Mouse (Mus musculus) hindbrain, postnatal 0 days (tissue): ENCODE results near the gene Prdm4. TPM values are rescaled to one million over a fixed set of nuclear protein-coding genes. Genes with fewer than 3 reads are reported as not detected.

Experiments
- ATAC-seq: fragments of 200-750 bp; cut with Nextera tagmentation; 2 replicates; pipeline ENCODE4 v1.8.0; 2017; ENCODE audit warnings: mild to moderate bottlenecking, moderate TSS enrichment, moderate library complexity
- DNase-seq: peaks from one replicate; pipeline ENCODE4 v3.0.0-alpha.2; 2015; ENCODE audit warnings: low spot score
- H3K27ac ChIP-seq: fragments of 300-500 bp; sonication (generic); 2 replicates; pipeline ENCODE4 v1.5.1; 2014; ENCODE audit warnings: mild to moderate bottlenecking
- H3K27me3 ChIP-seq: fragments of 300-500 bp; sonication (generic); 2 replicates; pipeline ENCODE4 v1.6.1; 2014; ENCODE audit warnings: low read length, mixed read lengths; ENCODE audit not compliant: insufficient read depth
- H3K36me3 ChIP-seq: fragments of 300-500 bp; sonication (generic); 2 replicates; pipeline ENCODE4 v1.6.1; 2014; ENCODE audit warnings: low read length, mixed read lengths; ENCODE audit not compliant: insufficient read depth
- H3K4me1 ChIP-seq: fragments of 300-500 bp; sonication (generic); 2 replicates; pipeline ENCODE4 v1.6.1; 2014; ENCODE audit warnings: antibody characterized with exemption, low read length, mixed read lengths; ENCODE audit not compliant: insufficient read depth
- H3K4me2 ChIP-seq: fragments of 300-500 bp; sonication (generic); 2 replicates; pipeline ENCODE4 v1.6.1; 2014; ENCODE audit warnings: low read depth, mild to moderate bottlenecking, low read length, moderate library complexity, mixed read lengths
- H3K4me3 ChIP-seq: fragments of 300-500 bp; sonication (generic); 2 replicates; pipeline ENCODE4 v1.5.1; 2014; ENCODE audit warnings: low read length
- H3K9ac ChIP-seq: fragments of 300-500 bp; sonication (generic); replicated peaks from 2 replicates; pipeline ENCODE4 v1.6.1; 2014; ENCODE audit warnings: mild to moderate bottlenecking, low read length, moderate library complexity, mixed read lengths
- H3K9me3 ChIP-seq: fragments of 300-500 bp; sonication (generic); 2 replicates; pipeline ENCODE4 v1.6.1; 2016; ENCODE audit warnings: low read length, mixed read lengths
- CTCF ChIP-seq: IDR thresholded peaks from 2 replicates; pipeline ENCODE4 v1.5.1; 2016; ENCODE audit warnings: antibody characterized with exemption, control low read depth, low read depth
- WGBS: fragments of 180-500 bp; shearing (Covaris S2); extraction: QIAGEN DNeasy Blood & Tissue Kit; methylation state at CpG from one replicate; pipeline ENCODE4 v1.1.7; 2014; 5-methylcytosine and 5-hydroxymethylcytosine counted together
- polyA plus RNA-seq: library from polyadenylated mRNA; unstranded; fragments of >200 nt; fragmentation: Nextera tagmentation; extraction: Ambion mirVana; gene quantifications from 2 replicates; pipeline ENCODE4 v1.2.1, GENCODE M21; 2015
- total RNA-seq: library from RNA; depleted of rRNA; stranded (reverse); fragments of >200 nt; gene quantifications from 2 replicates; pipeline ENCODE4 v1.2.3, GENCODE M21; 2014; rRNA removed

Gene Prdm4
- total and polyA plus RNA-seq, 2 experiments from 2014 or later, result 11.8 to 56.8 TPM

- DNase-seq (peak; percentile 10), ATAC-seq (0 out of 2 replicates have a peak, but pooled peaks have one; percentile 6)
- H3K27ac ChIP-seq, result no peak overlapping the region
- TF ChIP-seq CTCF, result no peak; the same call in 1 of the 2 replicates
- WGBS, result 5% methylated on average over 5 of the region's 5 CpGs
- peaks cover 22% of the 10 kb centered on the region for H3K36me3 ChIP-seq
- H3K4me1 ChIP-seq, result peaks cover 7% of the 10 kb centered on the region
- peak overlapping the region; percentile 99 for H3K4me3 ChIP-seq
- peak overlapping the region; percentile 70 for H3K4me2 ChIP-seq
- no peaks in the 10 kb centered on the region; the same call in 1 of the 2 replicates for H3K9me3 ChIP-seq
- H3K9ac ChIP-seq, result peak overlapping the region; percentile 77
- no peaks in the 10 kb centered on the region for H3K27me3 ChIP-seq
These were observed 44.5 kb downstream of the Prdm4 start for GRCm38 (mm10) chr10:85872479-85872773.

- Histone ChIP-seq H3K9me3 (no peaks in the 10 kb centered on the region; the same call in 1 of the 2 replicates), H3K27ac (peak overlapping the region; percentile 58; the same call in 1 of the 2 replicates), H3K4me2 (peak overlapping the region; percentile 70), H3K4me3 (peak overlapping the region; percentile 99), H3K27me3 (no peaks in the 10 kb centered on the region), H3K36me3 (peaks cover 22% of the 10 kb centered on the region), H3K4me1 (peaks cover 7% of the 10 kb centered on the region), H3K9ac (peak overlapping the region; percentile 77)
- no peak for TF ChIP-seq CTCF
- ATAC-seq (peak; percentile 97), DNase-seq (peak; percentile 95)
- under 1% methylated on average over 55 of the region's 55 CpGs for WGBS
These were observed 45.1 kb downstream of the Prdm4 start for GRCm38 (mm10) chr10:85871698-85872478.

GRCm38 (mm10) chr10:85846105-85846862 lies 70.7 kb downstream of the Prdm4 start:
- no peaks in the 10 kb centered on the region for H3K4me1 ChIP-seq
- DNase-seq (no peak), ATAC-seq (no peak)
- H3K9me3 ChIP-seq, result no peaks in the 10 kb centered on the region
- H3K9ac ChIP-seq, result no peak overlapping the region
- H3K27ac ChIP-seq, result no peak overlapping the region
- H3K36me3 ChIP-seq, result no peaks in the 10 kb centered on the region
- WGBS, result 76% methylated on average over 4 of the region's 4 CpGs
- no peaks in the 10 kb centered on the region for H3K27me3 ChIP-seq
- no peak for TF ChIP-seq CTCF
- no peak overlapping the region for H3K4me3 ChIP-seq
- no peak overlapping the region for H3K4me2 ChIP-seq

Other genes starting within 250 kb of the Prdm4 start
- 36.3 and 42.1 TPM in 2 replicates for gene Pwp1, start 87.6 kb downstream of the Prdm4 start, total RNA-seq
- 50.2 and 50.6 TPM in 2 replicates for gene Pwp1, start 87.6 kb downstream of the Prdm4 start, polyA plus RNA-seq
- 0.14 and 0.42 TPM in 2 replicates for gene Ascl4, start 10.5 kb upstream of the Prdm4 start, total RNA-seq
- 0.25 and 0.34 TPM in 2 replicates for gene Ascl4, start 10.5 kb upstream of the Prdm4 start, polyA plus RNA-seq
- 90.8 and 91.8 TPM in 2 replicates for gene Rtcb, start 40.7 kb upstream of the Prdm4 start, total RNA-seq
- 159 and 164 TPM in 2 replicates for gene Rtcb, start 40.7 kb upstream of the Prdm4 start, polyA plus RNA-seq
- gene Bpifc, start 94.8 kb upstream of the Prdm4 start, total RNA-seq, result 0.11 TPM in 1 of 2 replicates, not detected in the other
- 0.11 and 0.20 TPM in 2 replicates for gene Bpifc, start 94.8 kb upstream of the Prdm4 start, polyA plus RNA-seq
- 14.6 and 17.7 TPM in 2 replicates for gene Fbxo7, start 104.8 kb upstream of the Prdm4 start, total RNA-seq
- 30.9 and 35.6 TPM in 2 replicates for gene Fbxo7, start 104.8 kb upstream of the Prdm4 start, polyA plus RNA-seq